Mouse (Mus musculus) large intestine, adult 2 months (tissue): ENCODE data around the gene Kirrel2. TPM values are rescaled to one million over a fixed set of nuclear protein-coding genes. Genes with fewer than 3 reads are reported as not detected.

Experiments used
- DNase-seq: peaks from one replicate; pipeline ENCODE4 v3.0.0-alpha.2; 2012; ENCODE audit warnings: low read depth, low spot score
- WGBS: fragments of 180-500 bp; shearing (Covaris S2); methylation state at CpG from one replicate; pipeline ENCODE4 v1.1.7; 2018; 5-methylcytosine and 5-hydroxymethylcytosine counted together
- polyA plus RNA-seq: library from polyadenylated mRNA; depleted of rRNA; stranded (reverse); fragments of >200 nt; gene quantifications from 2 replicates; pipeline ENCODE4 v1.2.3, GENCODE M21; 2012; rRNA removed

The Kirrel2 gene
- polyA plus RNA-seq, 1 experiment: 0.06 TPM

DNA sequence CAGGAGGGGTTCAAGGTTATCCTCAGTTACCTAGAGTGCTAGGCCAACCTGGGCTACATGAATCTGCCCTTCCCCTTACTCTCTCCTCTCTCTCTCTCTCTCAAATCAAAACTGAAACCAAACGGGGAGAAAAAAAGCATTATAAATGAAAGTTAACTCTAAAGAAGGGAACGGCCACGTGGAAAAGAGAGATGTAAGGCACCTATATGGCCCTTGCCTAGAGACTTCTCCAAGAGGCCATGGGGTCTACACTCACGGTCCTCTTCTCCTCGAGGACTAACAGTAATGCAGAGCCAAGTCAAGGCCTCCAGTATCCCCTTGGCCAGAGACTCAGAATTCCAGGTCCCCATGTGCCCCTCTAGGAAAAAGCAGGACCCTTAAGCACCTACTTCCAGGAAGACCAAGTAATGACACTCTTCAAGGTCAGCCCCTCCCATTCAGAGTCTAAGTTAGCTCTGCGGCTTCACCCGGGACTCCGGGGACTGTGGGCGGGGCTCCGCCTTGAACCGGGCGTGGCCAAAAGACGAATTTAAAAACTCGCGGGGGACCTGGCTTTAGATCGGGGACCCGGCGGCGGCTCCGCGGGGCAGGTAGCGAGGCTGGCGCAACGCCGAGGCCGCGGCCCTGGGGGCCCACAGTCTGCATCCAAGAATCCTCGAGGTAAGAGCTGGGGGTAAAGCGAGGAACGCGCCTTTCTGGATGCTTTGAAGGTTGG is 36.2 kb downstream of the Kirrel2 start, which contains the start of gene Nfkbid:
Gene Nfkbid, plus strand, starts transcription at position 558 of the 715 bp plus-strand sequence.
- WGBS: 3% methylated on average over 31 of the region's 31 CpGs
- DNase-seq: peak; percentile 60

DNA sequence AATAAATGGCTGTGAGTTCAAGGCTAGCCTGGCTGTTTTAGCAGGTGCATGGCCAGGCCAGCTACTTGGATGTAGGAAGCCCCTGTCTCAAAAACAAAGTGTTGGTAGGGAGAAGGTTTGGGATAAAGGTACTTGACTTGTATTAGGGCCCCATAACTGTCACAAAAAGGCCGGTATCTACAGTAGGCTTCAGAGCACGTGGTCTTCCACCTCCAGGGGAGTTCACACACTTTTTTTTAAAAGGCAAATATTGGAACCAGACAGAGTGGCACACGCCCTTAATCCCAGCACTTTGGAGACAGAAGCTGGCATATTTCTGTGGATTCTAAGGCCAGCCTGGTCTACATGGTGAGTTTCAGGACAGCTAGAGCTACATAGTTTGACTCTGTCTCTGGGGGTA is 36.8 kb downstream of the Kirrel2 start:
- WGBS: 38% methylated on average over 3 of the region's 3 CpGs
- DNase-seq: no peak

DNA sequence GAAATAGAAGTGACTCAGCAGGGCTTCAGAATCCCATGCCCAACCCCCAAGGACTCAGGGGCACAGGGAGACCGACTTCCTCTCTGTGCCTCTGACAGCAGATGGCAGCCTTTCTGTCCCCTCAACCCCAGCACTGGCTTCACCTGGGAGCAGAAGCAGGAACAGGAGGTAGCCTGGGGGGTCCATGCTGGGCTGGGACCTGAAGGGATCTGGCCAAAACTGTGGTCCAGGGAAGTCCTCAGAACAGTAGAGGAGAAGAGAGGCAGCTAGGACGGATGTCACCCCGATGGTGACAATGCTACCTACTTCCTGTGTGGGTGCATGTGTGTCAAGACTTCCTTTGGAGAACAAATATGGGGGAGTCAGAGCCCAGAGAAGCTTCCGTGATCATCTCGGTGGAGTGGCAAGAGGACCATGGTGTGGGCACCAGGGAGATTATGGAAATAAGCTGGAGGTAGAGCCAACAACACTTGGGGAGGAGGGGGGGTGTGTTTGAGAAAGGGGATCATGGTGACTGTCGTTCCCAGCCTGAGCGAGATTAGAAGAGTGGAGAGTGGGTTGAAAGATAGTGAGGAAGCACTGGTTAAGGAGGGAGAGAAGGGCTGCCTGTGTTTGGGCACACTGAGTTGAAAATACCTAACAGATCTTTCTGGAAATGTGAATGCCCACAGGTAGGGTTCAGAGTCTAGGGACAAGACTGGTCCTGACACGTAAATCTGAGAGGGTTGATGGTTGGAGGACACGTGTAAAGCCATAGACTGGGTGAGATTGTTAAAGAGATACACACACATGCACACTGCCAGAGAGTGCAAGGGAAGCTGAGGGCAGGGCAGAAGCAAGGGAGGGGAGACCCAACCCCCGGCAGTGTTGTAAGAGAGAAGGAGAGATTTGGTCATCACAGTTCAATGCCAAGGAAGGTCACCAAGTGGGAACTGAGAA is 37.7 kb downstream of the Kirrel2 start, which contains the start of gene Hcst:
Gene Hcst, minus strand, starts transcription at position 294 of the 939 bp plus-strand sequence.
- 64% methylated on average over 10 of the region's 10 CpGs for WGBS

DNA sequence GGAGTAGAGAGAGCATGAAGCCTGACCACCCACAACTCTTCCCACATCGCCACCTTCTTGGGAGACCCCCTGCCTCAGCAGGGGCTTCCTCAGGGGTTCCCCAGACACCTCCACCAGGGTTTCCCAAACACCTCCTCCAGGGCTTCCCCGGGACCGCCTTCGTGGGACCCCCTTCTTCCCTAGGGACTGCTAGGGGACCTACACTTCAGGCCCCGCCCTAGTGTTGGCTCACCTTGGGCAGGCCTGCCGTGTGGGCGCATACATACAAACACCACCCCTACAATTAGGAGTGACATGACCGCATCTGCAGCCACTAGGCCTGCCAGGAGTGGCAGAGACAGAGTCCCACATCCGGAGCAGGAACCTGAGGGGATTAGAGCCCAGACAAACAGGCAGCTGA is 39.6 kb downstream of the Kirrel2 start:
- 67% methylated on average over 9 of the region's 9 CpGs for WGBS
- DNase-seq: no peak

More for the DNA sequence above, 37.7 kb downstream of the Kirrel2 start, which contains the start of gene Hcst:
- no peak for DNase-seq

GRCm38 (mm10) chr7:30413596-30413995 is 43.9 kb downstream of the Kirrel2 start, which contains the start of gene Tyrobp:
Gene Tyrobp (plus strand): TSS chr7:30413760.
- 57% methylated on average over 5 of the region's 5 CpGs for WGBS

DNA sequence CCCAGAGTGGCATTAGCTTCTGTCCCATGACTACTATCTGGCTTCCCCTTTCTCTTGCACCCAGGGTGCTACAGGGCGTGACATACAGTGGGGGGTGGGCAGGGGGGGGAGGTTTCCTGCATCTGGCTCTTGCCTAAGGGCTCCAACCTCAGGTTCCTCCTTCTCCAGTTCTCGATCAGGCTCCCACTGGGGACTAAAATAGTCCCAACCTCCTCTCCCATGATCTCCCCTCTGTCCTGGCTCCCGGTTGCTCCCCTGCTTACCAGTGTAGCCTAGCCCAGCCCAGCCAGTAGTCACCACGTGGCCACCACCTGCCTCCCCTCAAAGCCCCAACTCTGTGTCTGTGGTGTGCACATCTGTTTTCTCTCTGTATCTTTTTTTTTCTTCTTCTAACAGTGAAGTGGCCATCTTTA is 44.7 kb downstream of the Kirrel2 start:
- WGBS: 53% methylated on average over 4 of the region's 4 CpGs
- no peak for DNase-seq

More at GRCm38 (mm10) chr7:30413596-30413995, 43.9 kb downstream of the Kirrel2 start, which contains the start of gene Tyrobp:
- no peak for DNase-seq

DNA sequence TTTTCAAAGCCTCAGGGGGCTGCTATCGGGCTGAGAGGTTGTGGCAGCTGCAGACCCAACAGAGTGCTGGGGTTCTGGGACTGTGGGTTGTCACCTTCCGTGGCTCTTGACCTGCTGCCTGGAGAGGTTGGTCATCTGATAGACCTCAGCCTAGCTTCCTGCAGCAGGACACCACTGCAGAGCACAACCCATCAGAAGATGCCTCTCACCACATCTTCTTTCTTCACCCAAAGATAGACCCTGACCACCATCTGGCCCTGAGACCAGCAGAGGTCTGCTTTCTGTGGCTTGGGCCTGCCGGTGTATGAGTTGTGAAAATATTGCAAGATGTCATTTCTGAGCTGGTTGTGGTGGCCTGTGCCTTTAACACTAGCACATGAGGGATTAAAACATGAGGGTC is 46.5 kb downstream of the Kirrel2 start:
- WGBS: 78% methylated on average over 3 of the region's 3 CpGs
- no peak for DNase-seq

- DNase-seq: no peak
- WGBS: 34% methylated on average over 2 of the region's 2 CpGs
Measured at GRCm38 (mm10) chr7:30409789-30410188, 47.7 kb downstream of the Kirrel2 start.

DNA sequence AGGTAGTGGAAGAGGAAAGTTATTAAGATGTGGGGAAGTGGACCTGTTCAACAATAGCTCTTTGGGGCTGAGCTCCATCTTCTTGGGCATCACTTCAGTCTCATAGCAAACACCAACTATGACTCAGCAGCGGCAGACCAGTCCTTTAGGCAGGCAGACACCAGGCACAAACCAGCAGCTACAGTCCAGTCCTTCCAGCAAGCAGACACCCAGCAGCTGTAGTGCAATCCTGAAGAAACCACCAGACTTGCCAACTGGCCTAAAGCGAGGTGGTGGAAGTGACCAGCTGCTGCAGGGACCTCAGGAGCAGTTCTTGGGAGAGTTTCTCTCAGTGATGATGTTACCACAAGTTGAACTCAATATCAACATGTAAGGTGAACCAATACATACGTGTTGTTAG is 48.9 kb downstream of the Kirrel2 start:
- WGBS: 72% methylated on average over 3 of the region's 3 CpGs

GRCm38 (mm10) chr7:30402343-30402742 is 55.1 kb downstream of the Kirrel2 start:
- 60% methylated on average over 4 of the region's 4 CpGs for WGBS
- DNase-seq: no peak

More for the DNA sequence above, 48.9 kb downstream of the Kirrel2 start:
- DNase-seq: no peak

DNA sequence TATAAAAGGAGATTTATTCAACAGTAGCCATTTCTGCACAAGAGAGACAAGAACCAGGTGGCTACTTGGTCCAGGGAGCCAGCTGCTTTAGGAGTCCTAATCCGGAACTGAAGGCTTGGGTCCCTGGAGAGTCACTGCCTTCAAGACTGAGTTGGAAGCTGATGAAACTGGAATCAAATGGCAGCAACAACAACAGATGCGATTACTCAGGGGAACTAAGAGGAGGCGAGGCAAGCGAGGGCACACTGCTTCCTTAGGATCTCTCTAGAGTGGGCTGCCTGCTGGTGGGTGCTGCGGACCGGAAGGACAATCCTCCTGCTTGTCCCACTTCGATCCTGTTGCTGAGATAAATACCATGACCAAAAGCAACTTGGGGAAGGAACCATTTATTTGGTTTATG is 57.8 kb downstream of the Kirrel2 start:
- WGBS: 54% methylated on average over 7 of the region's 7 CpGs
- DNase-seq: no peak

Other genes with a start within 250 kb of the Kirrel2 start
- gene Polr2i, start 225.7 kb downstream of the Kirrel2 start, polyA plus RNA-seq: 100 and 106 TPM in 2 replicates
- gene Tbcb, start 225.4 kb downstream of the Kirrel2 start, polyA plus RNA-seq: 56.3 and 57.3 TPM in 2 replicates
- 0.18 TPM in 1 of 2 replicates, not detected in the other for gene Ovol3, start 222.0 kb downstream of the Kirrel2 start, polyA plus RNA-seq
- 0.15 TPM in 1 of 2 replicates, not detected in the other for gene Thap8, start 177.6 kb downstream of the Kirrel2 start, polyA plus RNA-seq
- gene Wdr62, start 177.3 kb downstream of the Kirrel2 start, polyA plus RNA-seq: 14.0 and 16.5 TPM in 2 replicates
- 4.0 and 4.9 TPM in 2 replicates for gene Clip3, start 166.0 kb downstream of the Kirrel2 start, polyA plus RNA-seq
- 81.0 and 96.8 TPM in 2 replicates for gene Alkbh6, start 149.0 kb downstream of the Kirrel2 start, polyA plus RNA-seq
- gene Syne4, start 142.9 kb downstream of the Kirrel2 start, polyA plus RNA-seq: 18.4 and 23.2 TPM in 2 replicates
- 0.31 and 0.74 TPM in 2 replicates for gene E130208F15Rik, start 135.9 kb downstream of the Kirrel2 start, polyA plus RNA-seq
- 12.1 and 13.9 TPM in 2 replicates for gene Sdhaf1, start 133.8 kb downstream of the Kirrel2 start, polyA plus RNA-seq
- gene Lrfn3, start 94.9 kb downstream of the Kirrel2 start, polyA plus RNA-seq: 12.7 and 13.1 TPM in 2 replicates
- gene Tyrobp, start 43.9 kb downstream of the Kirrel2 start, polyA plus RNA-seq: 109 and 121 TPM in 2 replicates
- gene Hcst, start 37.8 kb downstream of the Kirrel2 start, polyA plus RNA-seq: 18.0 and 22.2 TPM in 2 replicates
- 8.6 and 9.0 TPM in 2 replicates for gene Nfkbid, start 36.0 kb downstream of the Kirrel2 start, polyA plus RNA-seq
- gene Aplp1, start 12.2 kb downstream of the Kirrel2 start, polyA plus RNA-seq: 54.6 and 86.3 TPM in 2 replicates
- 0.17 and 0.18 TPM in 2 replicates for gene Nphs1, start 625 bp upstream of the Kirrel2 start, polyA plus RNA-seq
- 1.6 and 7.7 TPM in 2 replicates for gene Prodh2, start 35.9 kb upstream of the Kirrel2 start, polyA plus RNA-seq
- 5.1 and 9.4 TPM in 2 replicates for gene Arhgap33, start 77.4 kb upstream of the Kirrel2 start, polyA plus RNA-seq
- 84.8 and 94.7 TPM in 2 replicates for gene Hspb6, start 94.5 kb upstream of the Kirrel2 start, polyA plus RNA-seq
- gene Proser3, start 94.6 kb upstream of the Kirrel2 start, polyA plus RNA-seq: 4.3 and 7.3 TPM in 2 replicates
- 44.9 and 45.8 TPM in 2 replicates for gene Lin37, start 102.1 kb upstream of the Kirrel2 start, polyA plus RNA-seq
- 46.2 and 48.2 TPM in 2 replicates for gene U2af1l4, start 105.6 kb upstream of the Kirrel2 start, polyA plus RNA-seq
- gene Gm49396, start 105.7 kb upstream of the Kirrel2 start, polyA plus RNA-seq: 2.1 TPM in 2 replicates
- 186 and 239 TPM in 2 replicates for gene Psenen, start 105.9 kb upstream of the Kirrel2 start, polyA plus RNA-seq
- gene Igflr1, start 107.7 kb upstream of the Kirrel2 start, polyA plus RNA-seq: 9.2 and 10.3 TPM in 2 replicates
- gene Kmt2b, start 131.0 kb upstream of the Kirrel2 start, polyA plus RNA-seq: 31.5 and 37.2 TPM in 2 replicates
- gene Zbtb32, start 141.2 kb upstream of the Kirrel2 start, polyA plus RNA-seq: 2.1 and 2.2 TPM in 2 replicates
- 6.7 and 8.0 TPM in 2 replicates for gene Upk1a, start 155.2 kb upstream of the Kirrel2 start, polyA plus RNA-seq
- 933 and 1,035 TPM in 2 replicates for gene Cox6b1, start 168.5 kb upstream of the Kirrel2 start, polyA plus RNA-seq
- gene Etv2, start 178.2 kb upstream of the Kirrel2 start, polyA plus RNA-seq: not detected in 2 replicates
- gene Rbm42, start 192.6 kb upstream of the Kirrel2 start, polyA plus RNA-seq: 52.1 and 56.3 TPM in 2 replicates
- 10.0 and 12.7 TPM in 2 replicates for gene Haus5, start 207.3 kb upstream of the Kirrel2 start, polyA plus RNA-seq
- not detected in 2 replicates for gene Pmis2, start 213.9 kb upstream of the Kirrel2 start, polyA plus RNA-seq
- gene 2200002J24Rik, start 241.2 kb upstream of the Kirrel2 start, polyA plus RNA-seq: 0.79 and 1.9 TPM in 2 replicates